Mouse (Mus musculus) limb, embryonic 11.5 days (tissue): ENCODE results near the gene Chst15. TPM values are rescaled to one million over a fixed set of nuclear protein-coding genes. Genes with fewer than 3 reads are reported as not detected.

ENCODE experiments used
- ATAC-seq: fragments of 200-750 bp; cut with Nextera tagmentation; 2 replicates; pipeline ENCODE4 v1.8.0; 2017; ENCODE audit warnings: low read depth; ENCODE audit not compliant: insufficient number of reproducible peaks, low FRiP score, low TSS enrichment
- DNase-seq: peaks from one replicate; pipeline ENCODE4 v3.0.0-alpha.2; 2015; ENCODE audit warnings: low spot score
- H3K27ac ChIP-seq: fragments of 300-500 bp; sonication (generic); replicated peaks from 2 replicates; pipeline ENCODE4 v1.5.1; 2014; ENCODE audit warnings: low read depth, mild to moderate bottlenecking, low read length
- H3K27me3 ChIP-seq: fragments of 300-500 bp; sonication (generic); 2 replicates; pipeline ENCODE4 v1.6.1; 2014; ENCODE audit warnings: mild to moderate bottlenecking, low read length, mixed read lengths; ENCODE audit not compliant: control insufficient read depth, insufficient read depth
- H3K36me3 ChIP-seq: fragments of 300-500 bp; sonication (generic); 2 replicates; pipeline ENCODE4 v1.6.1; 2014; ENCODE audit warnings: mild to moderate bottlenecking, low read length, moderate library complexity, mixed read lengths; ENCODE audit not compliant: control insufficient read depth, insufficient read depth
- H3K4me1 ChIP-seq: fragments of 300-500 bp; sonication (generic); 2 replicates; pipeline ENCODE4 v1.6.1; 2014; ENCODE audit warnings: low read length, mixed read lengths; ENCODE audit not compliant: control insufficient read depth, insufficient read depth
- H3K4me2 ChIP-seq: fragments of 300-500 bp; sonication (generic); 2 replicates; pipeline ENCODE4 v1.6.1; 2014; ENCODE audit warnings: low read depth, mild to moderate bottlenecking, moderate library complexity; ENCODE audit not compliant: severe bottlenecking
- H3K4me3 ChIP-seq: fragments of 300-500 bp; sonication (generic); 2 replicates; pipeline ENCODE4 v1.5.1; 2014; ENCODE audit warnings: low read depth, low read length
- H3K9ac ChIP-seq: fragments of 300-500 bp; sonication (generic); 2 replicates; pipeline ENCODE4 v1.6.1; 2014; ENCODE audit warnings: mild to moderate bottlenecking, low read length
- H3K9me3 ChIP-seq: fragments of 300-500 bp; sonication (generic); 2 replicates; pipeline ENCODE4 v1.6.1; 2016; ENCODE audit warnings: low read length; ENCODE audit not compliant: control insufficient read depth
- WGBS: fragments of 180-500 bp; shearing (Covaris S2); extraction: QIAGEN DNeasy Blood & Tissue Kit; methylation state at CpG from one replicate; pipeline ENCODE4 v1.1.7; 2014; 5-methylcytosine and 5-hydroxymethylcytosine counted together
- polyA plus RNA-seq: library from polyadenylated mRNA; unstranded; fragments of >200 nt; fragmentation: Nextera tagmentation; extraction: Ambion mirVana; gene quantifications from 2 replicates; pipeline ENCODE4 v1.2.1, GENCODE M21; 2014

The Chst15 gene
- polyA plus RNA-seq, 1 experiment from 2014 or later: 9.7 TPM

DNA sequence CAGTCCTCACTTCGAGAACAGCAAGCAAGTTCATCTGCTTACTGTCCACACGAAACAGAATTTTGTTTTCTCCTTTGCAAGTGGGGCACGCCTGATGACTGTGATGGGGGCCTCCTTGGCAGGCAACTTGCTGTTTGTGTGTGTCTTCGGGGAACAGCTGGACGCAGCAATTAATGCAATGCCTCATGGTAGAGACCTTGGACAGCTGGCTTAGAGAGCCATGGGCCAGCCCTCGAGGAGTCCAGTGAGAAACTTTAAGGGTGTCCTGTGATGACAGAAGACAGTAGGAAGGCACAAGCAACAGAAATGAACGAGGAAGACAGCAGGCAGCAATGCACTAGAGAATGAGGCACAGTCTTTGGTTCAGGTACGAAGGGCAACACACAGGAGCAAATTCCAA lies 46.7 kb downstream of the Chst15 start:
- 88% methylated on average over 8 of the region's 8 CpGs for WGBS
- H3K36me3 ChIP-seq: peaks cover 2% of the 10 kb centered on the region; the same call in 1 of the 2 replicates

DNA sequence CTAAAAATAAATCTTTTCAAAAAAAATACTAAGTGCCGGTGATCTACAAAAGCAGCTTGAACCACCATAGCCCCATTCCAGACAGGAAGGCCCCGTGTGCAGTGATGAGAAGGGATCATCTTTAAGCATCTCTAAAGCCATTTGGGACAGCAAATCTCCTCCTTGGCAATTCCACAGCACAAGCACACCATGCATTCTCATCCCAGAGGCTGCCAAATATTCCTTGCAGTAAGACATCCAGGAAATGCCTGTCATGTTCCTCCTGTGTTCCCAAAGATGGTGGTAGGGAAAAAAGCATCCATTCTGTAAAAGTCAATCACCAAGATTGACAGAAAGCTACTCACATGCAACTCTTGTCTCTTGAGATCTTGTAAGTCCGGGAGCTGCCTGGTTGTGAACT lies 47.4 kb downstream of the Chst15 start:
- 92% methylated on average over 3 of the region's 3 CpGs for WGBS
- H3K27ac ChIP-seq: no peak overlapping the region
- H3K9ac ChIP-seq: no peak overlapping the region
- H3K36me3 ChIP-seq: peaks cover 2% of the 10 kb centered on the region; the same call in 1 of the 2 replicates
- DNase-seq (no peak), ATAC-seq (no peak)
- no peaks in the 10 kb centered on the region for H3K9me3 ChIP-seq
- H3K4me2 ChIP-seq: no peak overlapping the region
- H3K4me3 ChIP-seq: no peak overlapping the region
- H3K27me3 ChIP-seq: no peaks in the 10 kb centered on the region
- no peaks in the 10 kb centered on the region for H3K4me1 ChIP-seq

More for the DNA sequence above, 46.7 kb downstream of the Chst15 start:
- Histone ChIP-seq H3K27me3 (no peaks in the 10 kb centered on the region), H3K9me3 (no peaks in the 10 kb centered on the region), H3K4me2 (no peak overlapping the region), H3K27ac (no peak overlapping the region), H3K4me3 (no peak overlapping the region), H3K4me1 (no peaks in the 10 kb centered on the region), H3K9ac (no peak overlapping the region)
- ATAC-seq (no peak), DNase-seq (no peak)

DNA sequence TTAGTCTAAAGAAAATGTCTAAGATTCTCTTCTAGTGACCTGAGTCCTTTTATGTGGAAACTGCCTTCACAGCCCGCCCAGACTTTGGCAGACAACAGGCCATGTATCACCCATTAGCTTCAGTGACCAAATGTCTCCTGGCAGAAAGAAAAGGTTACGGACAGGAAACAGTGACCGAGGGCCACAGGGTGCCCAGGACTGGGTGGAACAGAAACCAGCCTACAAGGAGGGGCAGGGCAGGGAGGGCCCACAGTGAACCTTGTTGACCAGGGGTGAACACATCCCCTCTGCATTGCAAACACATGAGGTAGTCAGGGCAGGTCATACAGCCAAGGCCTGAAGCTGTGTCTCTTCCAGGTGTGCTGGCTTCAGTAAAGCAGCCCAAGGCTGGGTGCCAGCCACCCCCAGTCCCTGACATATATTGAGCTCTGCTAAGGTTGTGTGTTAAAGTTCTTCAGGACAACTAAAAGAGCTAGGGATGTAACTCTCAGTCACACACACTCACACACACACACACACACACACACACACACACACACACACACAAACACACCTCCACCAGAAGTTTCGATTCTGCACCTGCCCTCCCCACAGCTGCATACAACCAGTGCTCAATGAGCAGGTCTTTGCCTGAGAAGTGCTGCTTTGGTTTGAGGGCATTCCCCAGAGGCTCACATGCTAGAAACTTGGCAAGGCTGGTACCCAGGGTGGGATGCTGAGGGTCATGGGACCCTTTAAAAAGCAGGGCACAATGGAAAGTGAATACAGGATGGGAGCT lies 49.1 kb downstream of the Chst15 start:
- H3K9me3 ChIP-seq: no peaks in the 10 kb centered on the region
- 91% methylated on average over 4 of the region's 4 CpGs for WGBS
- no peaks in the 10 kb centered on the region for H3K27me3 ChIP-seq
- no peak overlapping the region for H3K27ac ChIP-seq
- H3K4me1 ChIP-seq: no peaks in the 10 kb centered on the region
- no peak overlapping the region for H3K4me2 ChIP-seq
- ATAC-seq (no peak), DNase-seq (no peak)
- no peak overlapping the region for H3K9ac ChIP-seq
- H3K36me3 ChIP-seq: peaks cover 2% of the 10 kb centered on the region; the same call in 1 of the 2 replicates
- H3K4me3 ChIP-seq: no peak overlapping the region

DNA sequence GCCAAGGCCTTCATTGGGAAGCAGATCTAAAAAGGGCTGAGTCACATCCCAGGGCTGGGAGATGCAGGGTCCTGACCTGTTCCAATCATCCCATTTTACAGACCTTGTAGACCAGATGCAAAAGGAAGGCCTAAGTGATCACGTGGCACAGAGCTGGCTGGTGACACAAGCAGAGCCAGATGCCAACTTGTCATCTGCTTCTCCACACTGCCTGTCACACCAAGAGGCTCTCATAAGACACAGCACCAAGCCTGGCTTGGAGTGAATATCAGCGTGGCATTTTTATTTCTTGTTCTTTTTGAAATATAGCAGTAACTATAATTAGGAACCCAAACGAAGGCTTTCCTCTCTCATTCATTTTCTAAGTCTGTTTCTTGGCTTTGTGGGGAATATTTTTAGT lies 52.3 kb downstream of the Chst15 start:
- H3K9ac ChIP-seq: no peak overlapping the region
- no peak overlapping the region for H3K27ac ChIP-seq
- peaks cover 2% of the 10 kb centered on the region; the same call in 1 of the 2 replicates for H3K36me3 ChIP-seq
- DNase-seq (no peak), ATAC-seq (no peak)
- no peak overlapping the region for H3K4me3 ChIP-seq
- no peaks in the 10 kb centered on the region for H3K27me3 ChIP-seq
- H3K4me1 ChIP-seq: no peaks in the 10 kb centered on the region
- H3K4me2 ChIP-seq: no peak overlapping the region
- 76% methylated on average over 3 of the region's 3 CpGs for WGBS
- no peaks in the 10 kb centered on the region for H3K9me3 ChIP-seq

DNA sequence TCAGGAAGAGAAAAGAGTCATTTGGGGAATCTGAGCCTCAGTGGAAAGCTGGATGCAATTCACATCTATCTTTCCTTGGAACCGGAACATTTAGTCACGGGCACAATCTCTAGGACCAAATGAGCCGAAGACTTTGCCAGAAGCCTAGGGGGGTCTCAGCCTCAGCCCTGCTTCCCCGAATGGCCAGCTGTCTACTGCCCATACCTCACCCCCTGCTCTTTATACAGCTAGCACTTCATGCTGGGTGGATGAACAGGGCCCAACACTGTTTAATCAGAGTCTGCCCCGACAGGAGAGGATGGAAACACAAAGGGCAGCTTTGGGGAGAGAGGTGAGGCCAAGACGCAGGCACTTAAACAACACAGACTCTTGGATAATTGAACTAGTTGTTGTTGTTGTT lies 53.8 kb downstream of the Chst15 start:
- H3K4me2 ChIP-seq: no peak overlapping the region
- H3K9ac ChIP-seq: no peak overlapping the region
- no peaks in the 10 kb centered on the region for H3K9me3 ChIP-seq
- ATAC-seq: no peak
- no peak for DNase-seq
- peaks cover 2% of the 10 kb centered on the region; the same call in 1 of the 2 replicates for H3K36me3 ChIP-seq
- H3K4me3 ChIP-seq: no peak overlapping the region
- no peaks in the 10 kb centered on the region for H3K4me1 ChIP-seq
- no peaks in the 10 kb centered on the region for H3K27me3 ChIP-seq
- WGBS: 81% methylated on average over 6 of the region's 6 CpGs
- no peak overlapping the region for H3K27ac ChIP-seq

DNA sequence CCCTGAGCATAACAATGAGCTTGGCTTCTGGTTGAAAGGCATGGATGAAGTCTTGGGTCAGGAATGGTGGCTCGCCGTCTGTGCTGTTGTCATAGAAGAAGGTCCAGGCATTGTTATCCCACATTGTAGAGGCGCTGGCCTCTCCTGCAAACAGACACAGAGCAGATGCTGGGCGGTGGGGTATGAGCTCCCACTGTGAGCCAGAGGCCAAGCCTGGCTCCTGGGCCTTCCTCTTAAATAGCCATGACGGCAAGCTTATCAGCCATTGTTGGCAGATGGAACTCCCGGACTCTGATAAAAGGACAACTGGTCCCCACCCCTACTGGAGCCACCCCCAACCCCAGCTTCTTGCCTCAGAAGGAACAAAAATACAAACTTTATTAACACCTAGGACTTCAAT lies 54.3 kb downstream of the Chst15 start:
- Histone ChIP-seq H3K36me3 (peaks cover 2% of the 10 kb centered on the region; the same call in 1 of the 2 replicates), H3K4me1 (no peaks in the 10 kb centered on the region), H3K27me3 (no peaks in the 10 kb centered on the region), H3K4me2 (no peak overlapping the region), H3K9ac (no peak overlapping the region), H3K27ac (no peak overlapping the region), H3K9me3 (no peaks in the 10 kb centered on the region), H3K4me3 (no peak overlapping the region)
- WGBS: 69% methylated on average over 6 of the region's 6 CpGs
- ATAC-seq (no peak), DNase-seq (no peak)

DNA sequence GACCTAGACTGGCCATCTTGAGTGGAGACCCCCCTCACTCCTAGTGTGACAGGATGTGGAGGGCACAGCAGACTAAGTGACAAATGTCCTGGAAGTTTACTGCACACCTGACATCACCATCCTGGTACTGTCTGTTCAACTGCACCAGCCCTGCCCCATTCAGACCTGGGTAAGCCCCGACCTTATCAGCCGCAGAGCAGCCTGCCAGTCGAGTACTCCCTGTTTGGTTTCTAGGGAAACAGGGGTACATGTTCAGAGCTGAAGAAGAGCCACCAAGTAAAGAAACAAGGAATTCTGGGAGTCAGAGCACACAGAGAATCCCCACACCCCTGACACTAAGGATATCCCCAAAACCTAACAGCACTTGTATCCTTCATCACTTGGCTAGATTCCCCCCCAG lies 55.1 kb downstream of the Chst15 start:
- Histone ChIP-seq H3K4me3 (no peak overlapping the region), H3K4me1 (no peaks in the 10 kb centered on the region), H3K27me3 (no peaks in the 10 kb centered on the region), H3K27ac (no peak overlapping the region), H3K9me3 (no peaks in the 10 kb centered on the region), H3K9ac (no peak overlapping the region), H3K36me3 (peaks cover 2% of the 10 kb centered on the region; the same call in 1 of the 2 replicates), H3K4me2 (no peak overlapping the region)
- 81% methylated on average over 3 of the region's 3 CpGs for WGBS
- ATAC-seq (no peak), DNase-seq (no peak)

DNA sequence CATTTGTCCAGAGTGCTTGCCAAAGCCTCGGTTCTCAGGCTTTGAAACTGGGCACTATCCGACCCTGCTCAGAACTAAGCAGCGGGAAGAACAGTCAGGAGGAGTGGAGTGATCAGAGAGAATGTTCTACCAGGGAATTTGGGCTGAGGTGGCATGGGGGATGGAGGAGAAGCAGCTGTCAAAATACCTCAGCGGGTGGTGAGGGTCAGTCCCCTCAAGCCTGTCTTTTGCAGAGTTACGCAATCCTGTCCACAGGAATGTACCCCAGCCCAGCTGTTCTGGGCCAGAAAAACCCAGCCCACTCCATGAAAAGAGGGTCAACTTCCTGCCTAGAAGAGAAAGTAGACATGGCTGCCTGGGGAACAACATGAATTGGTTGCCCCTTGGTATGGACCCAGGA lies 56.4 kb downstream of the Chst15 start:
- H3K27ac ChIP-seq: no peak overlapping the region
- 77% methylated on average over 5 of the region's 5 CpGs for WGBS
- H3K4me1 ChIP-seq: no peaks in the 10 kb centered on the region
- H3K9me3 ChIP-seq: no peaks in the 10 kb centered on the region
- no peak overlapping the region for H3K9ac ChIP-seq
- H3K4me3 ChIP-seq: no peak overlapping the region
- ATAC-seq (no peak), DNase-seq (no peak)
- no peak overlapping the region for H3K4me2 ChIP-seq
- H3K36me3 ChIP-seq: no peaks in the 10 kb centered on the region; the same call in 1 of the 2 replicates
- H3K27me3 ChIP-seq: no peaks in the 10 kb centered on the region
